Mouse (Mus musculus) heart, embryonic 15.5 days (tissue): ENCODE measurements around the gene Grk2. TPM values are rescaled to one million over a fixed set of nuclear protein-coding genes. Genes with fewer than 3 reads are reported as not detected.

Experiments
- ATAC-seq: fragments of 200-750 bp; cut with Nextera tagmentation; replicated peaks from 2 replicates; pipeline ENCODE4 v1.8.0; 2017; ENCODE audit warnings: low read depth, moderate TSS enrichment; ENCODE audit not compliant: insufficient number of reproducible peaks, insufficient read depth, low FRiP score
- H3K27ac ChIP-seq: fragments of 300-500 bp; sonication (generic); 2 replicates; pipeline ENCODE4 v1.5.1; 2015; ENCODE audit warnings: mild to moderate bottlenecking, inconsistent platforms
- H3K27me3 ChIP-seq: fragments of 300-500 bp; sonication (generic); 2 replicates; pipeline ENCODE4 v1.6.1; 2015; ENCODE audit warnings: inconsistent platforms
- H3K36me3 ChIP-seq: fragments of 300-500 bp; sonication (generic); 2 replicates; pipeline ENCODE4 v1.6.1; 2015; ENCODE audit warnings: mild to moderate bottlenecking, inconsistent platforms
- H3K4me1 ChIP-seq: fragments of 300-500 bp; sonication (generic); replicated peaks from 2 replicates; pipeline ENCODE4 v1.6.1; 2015; ENCODE audit warnings: inconsistent platforms
- H3K4me2 ChIP-seq: fragments of 300-500 bp; sonication (generic); 2 replicates; pipeline ENCODE4 v1.6.1; 2015; ENCODE audit warnings: inconsistent platforms, mild to moderate bottlenecking, moderate library complexity
- H3K4me3 ChIP-seq: fragments of 300-500 bp; sonication (generic); 2 replicates; pipeline ENCODE4 v1.5.1; 2015; ENCODE audit warnings: mild to moderate bottlenecking, inconsistent platforms
- H3K9ac ChIP-seq: fragments of 300-500 bp; sonication (generic); 2 replicates; pipeline ENCODE4 v1.6.1; 2015; ENCODE audit warnings: mild to moderate bottlenecking, inconsistent platforms
- H3K9me3 ChIP-seq: fragments of 300-500 bp; sonication (generic); replicated peaks from 2 replicates; pipeline ENCODE4 v1.6.1; 2016; ENCODE audit warnings: inconsistent platforms
- WGBS: fragments of 180-500 bp; shearing (Covaris S2); methylation state at CpG from one replicate; pipeline ENCODE4 v1.1.7; 2015; ENCODE audit warnings: mixed read lengths; 5-methylcytosine and 5-hydroxymethylcytosine counted together
- polyA plus RNA-seq: library from polyadenylated mRNA; unstranded; fragments of >200 nt; fragmentation: Nextera tagmentation; extraction: Ambion mirVana; gene quantifications from 2 replicates; pipeline ENCODE4 v1.2.1, GENCODE M21; 2015

Grk2 gene
- polyA plus RNA-seq, 1 experiment from 2014 or later, result 9.8 TPM

- ATAC-seq, result no peak
- Histone ChIP-seq H3K4me1 (peaks cover 66% of the 10 kb centered on the region), H3K27me3 (no peaks in the 10 kb centered on the region), H3K9ac (peak overlapping the region; percentile 28; the same call in 1 of the 2 replicates), H3K9me3 (no peaks in the 10 kb centered on the region), H3K4me2 (peak overlapping the region; percentile 55), H3K36me3 (no peaks in the 10 kb centered on the region), H3K27ac (peak overlapping the region; percentile 74), H3K4me3 (peak overlapping the region; percentile 70; the same call in 1 of the 2 replicates)
- WGBS, result 56% methylated on average over 7 of the region's 7 CpGs
Measured at GRCm38 (mm10) chr19:4302936-4303639, 2.9 kb downstream of the Grk2 start.

- peak overlapping the region; percentile 55 for H3K4me2 ChIP-seq
- WGBS, result 19% methylated on average over 21 of the region's 21 CpGs
- no peaks in the 10 kb centered on the region for H3K9me3 ChIP-seq
- peak overlapping the region; percentile 15; the same call in 1 of the 2 replicates for H3K4me3 ChIP-seq
- no peak; the same call in 1 of the 2 replicates for ATAC-seq
- peaks cover 70% of the 10 kb centered on the region for H3K4me1 ChIP-seq
- H3K36me3 ChIP-seq, result no peaks in the 10 kb centered on the region
- H3K9ac ChIP-seq, result peak overlapping the region; percentile 28; the same call in 1 of the 2 replicates
- peak overlapping the region; percentile 74 for H3K27ac ChIP-seq
- no peaks in the 10 kb centered on the region for H3K27me3 ChIP-seq
Measured at GRCm38 (mm10) chr19:4301735-4302651, 4.0 kb downstream of the Grk2 start.

GRCm38 (mm10) chr19:4300852-4301734 lies 4.9 kb downstream of the Grk2 start:
- no peak for ATAC-seq
- WGBS, result 56% methylated on average over 11 of the region's 11 CpGs
- Histone ChIP-seq H3K9ac (no peak overlapping the region), H3K36me3 (no peaks in the 10 kb centered on the region), H3K4me3 (no peak overlapping the region), H3K4me2 (peak overlapping the region; percentile 55; the same call in 1 of the 2 replicates), H3K9me3 (no peaks in the 10 kb centered on the region), H3K27me3 (no peaks in the 10 kb centered on the region), H3K4me1 (peaks cover 65% of the 10 kb centered on the region), H3K27ac (peak overlapping the region; percentile 74)

- H3K9ac ChIP-seq, result peak overlapping the region; percentile 3; the same call in 1 of the 2 replicates
- no peak for ATAC-seq
- no peaks in the 10 kb centered on the region for H3K9me3 ChIP-seq
- no peaks in the 10 kb centered on the region for H3K27me3 ChIP-seq
- peaks cover 62% of the 10 kb centered on the region for H3K4me1 ChIP-seq
- peak overlapping the region; percentile 74 for H3K27ac ChIP-seq
- H3K36me3 ChIP-seq, result no peaks in the 10 kb centered on the region
- WGBS, result 54% methylated on average over 7 of the region's 7 CpGs
- H3K4me3 ChIP-seq, result no peak overlapping the region
- H3K4me2 ChIP-seq, result peak overlapping the region; percentile 2; the same call in 1 of the 2 replicates
Measured at GRCm38 (mm10) chr19:4300271-4300704, 5.7 kb downstream of the Grk2 start.

- Histone ChIP-seq H3K27ac (peak overlapping the region; percentile 74), H3K27me3 (no peaks in the 10 kb centered on the region), H3K9ac (no peak overlapping the region), H3K9me3 (no peaks in the 10 kb centered on the region), H3K4me3 (no peak overlapping the region), H3K36me3 (no peaks in the 10 kb centered on the region), H3K4me2 (no peak overlapping the region), H3K4me1 (peaks cover 58% of the 10 kb centered on the region)
- ATAC-seq, result no peak
- WGBS, result 67% methylated on average over 6 of the region's 6 CpGs
Measured at GRCm38 (mm10) chr19:4299574-4300270, 6.3 kb downstream of the Grk2 start.

- Histone ChIP-seq H3K4me2 (no peak overlapping the region), H3K27me3 (no peaks in the 10 kb centered on the region), H3K4me3 (no peak overlapping the region), H3K9me3 (no peaks in the 10 kb centered on the region), H3K9ac (no peak overlapping the region), H3K36me3 (no peaks in the 10 kb centered on the region), H3K4me1 (peaks cover 58% of the 10 kb centered on the region), H3K27ac (no peak overlapping the region)
- 85% methylated on average over 7 of the region's 7 CpGs for WGBS
- ATAC-seq, result no peak
Measured at GRCm38 (mm10) chr19:4299126-4299525, 6.9 kb downstream of the Grk2 start.

GRCm38 (mm10) chr19:4298322-4299121 lies 7.5 kb downstream of the Grk2 start:
- Histone ChIP-seq H3K4me3 (no peak overlapping the region), H3K9me3 (no peaks in the 10 kb centered on the region), H3K4me1 (peaks cover 52% of the 10 kb centered on the region), H3K27ac (no peak overlapping the region), H3K36me3 (no peaks in the 10 kb centered on the region), H3K27me3 (no peaks in the 10 kb centered on the region), H3K4me2 (no peak overlapping the region), H3K9ac (no peak overlapping the region)
- ATAC-seq, result no peak
- WGBS, result 80% methylated on average over 17 of the region's 17 CpGs

- Histone ChIP-seq H3K4me2 (no peak overlapping the region), H3K4me3 (no peak overlapping the region), H3K9ac (no peak overlapping the region), H3K9me3 (no peaks in the 10 kb centered on the region), H3K27ac (no peak overlapping the region), H3K4me1 (peaks cover 45% of the 10 kb centered on the region), H3K27me3 (no peaks in the 10 kb centered on the region), H3K36me3 (peaks cover 2% of the 10 kb centered on the region; the same call in 1 of the 2 replicates)
- ATAC-seq, result no peak
- 86% methylated on average over 5 of the region's 5 CpGs for WGBS
Measured at GRCm38 (mm10) chr19:4297851-4298250, 8.2 kb downstream of the Grk2 start.

- Histone ChIP-seq H3K9me3 (no peaks in the 10 kb centered on the region), H3K27ac (no peak overlapping the region), H3K36me3 (peaks cover 15% of the 10 kb centered on the region), H3K9ac (no peak overlapping the region), H3K4me3 (no peak overlapping the region), H3K4me2 (no peak overlapping the region), H3K4me1 (peaks cover 33% of the 10 kb centered on the region), H3K27me3 (no peaks in the 10 kb centered on the region)
- ATAC-seq, result no peak
- WGBS, result 81% methylated on average over 2 of the region's 2 CpGs
Measured at GRCm38 (mm10) chr19:4296611-4297010, 9.4 kb downstream of the Grk2 start.

GRCm38 (mm10) chr19:4295391-4295790 lies 10.6 kb downstream of the Grk2 start:
- H3K4me3 ChIP-seq, result no peak overlapping the region
- peaks cover 21% of the 10 kb centered on the region for H3K4me1 ChIP-seq
- no peaks in the 10 kb centered on the region for H3K9me3 ChIP-seq
- ATAC-seq, result no peak
- no peaks in the 10 kb centered on the region for H3K27me3 ChIP-seq
- H3K27ac ChIP-seq, result peak overlapping the region; percentile 70; the same call in 1 of the 2 replicates
- no peak overlapping the region for H3K9ac ChIP-seq
- no peak overlapping the region for H3K4me2 ChIP-seq
- 78% methylated on average over 4 of the region's 4 CpGs for WGBS
- peaks cover 27% of the 10 kb centered on the region for H3K36me3 ChIP-seq
